Mouse (Mus musculus): ENCODE results near the gene Ccdc32.
"Not testable (repeated sequence)": the region's sequence is repeated elsewhere in the genome, so short reads cannot be mapped to it uniquely, and the experiment has no call there.

Ccdc32 gene

DNA sequence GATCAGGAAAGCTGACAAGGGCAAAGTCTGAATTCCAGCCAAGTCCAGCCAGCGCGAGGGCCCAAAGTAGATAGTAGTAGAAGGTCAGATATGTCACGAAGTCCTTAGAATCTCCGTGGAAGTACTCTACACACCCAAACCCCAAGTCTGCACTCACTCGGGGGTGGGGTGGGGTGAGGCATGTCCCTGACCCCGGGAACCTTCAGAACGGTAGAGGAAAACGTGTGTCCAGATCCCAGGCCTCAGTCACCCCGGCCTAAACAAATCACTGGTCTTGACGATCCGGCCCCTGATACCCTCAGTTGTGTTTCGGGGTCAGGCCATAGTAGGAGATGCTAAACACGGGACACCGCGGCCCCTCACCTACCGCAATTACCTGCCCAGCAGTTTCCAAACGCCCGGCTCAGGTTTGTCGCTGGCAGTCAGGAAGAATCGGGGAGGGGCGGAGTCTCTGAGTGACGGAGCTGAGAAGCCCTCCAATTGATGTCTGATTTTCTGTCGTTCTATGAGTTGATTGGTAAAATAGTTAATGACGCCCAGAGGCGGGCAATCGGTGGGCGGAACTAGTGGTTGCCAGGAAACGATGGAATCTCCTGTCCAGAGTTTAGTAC is at the start of gene Ccdc32:
Ccdc32 (minus strand) TSS at position 453 of the 611 bp plus-strand sequence.
- peak; percentile 80 for DNase-seq (ENCODE audit: low read depth, low spot score)

- no peak for DNase-seq (ENCODE audit: low read depth, low spot score)
Observed at GRCm38 (mm10) chr2:119072397-119072796, 43.2 kb upstream of the Ccdc32 start.

DNA sequence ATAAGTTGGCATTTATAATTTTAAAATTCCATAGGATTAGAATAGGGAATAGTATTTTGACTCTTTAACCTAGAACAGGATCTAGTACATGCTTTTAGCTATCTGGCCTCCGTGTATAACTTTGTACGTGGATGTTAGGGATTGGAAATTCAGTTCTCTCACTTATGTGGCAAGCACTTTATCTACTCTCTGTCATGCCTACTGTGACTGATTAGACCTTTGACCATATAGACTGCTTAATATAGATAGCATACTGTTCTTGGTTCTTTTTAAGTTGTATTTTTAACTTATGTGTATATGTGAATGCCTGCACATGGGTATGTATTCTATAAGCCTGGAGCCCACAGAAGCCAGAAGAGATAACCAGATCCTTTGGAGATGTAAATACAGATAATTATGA is 30.9 kb upstream of the Ccdc32 start:
- no peak for DNase-seq (ENCODE audit: low read depth, low spot score)

DNA sequence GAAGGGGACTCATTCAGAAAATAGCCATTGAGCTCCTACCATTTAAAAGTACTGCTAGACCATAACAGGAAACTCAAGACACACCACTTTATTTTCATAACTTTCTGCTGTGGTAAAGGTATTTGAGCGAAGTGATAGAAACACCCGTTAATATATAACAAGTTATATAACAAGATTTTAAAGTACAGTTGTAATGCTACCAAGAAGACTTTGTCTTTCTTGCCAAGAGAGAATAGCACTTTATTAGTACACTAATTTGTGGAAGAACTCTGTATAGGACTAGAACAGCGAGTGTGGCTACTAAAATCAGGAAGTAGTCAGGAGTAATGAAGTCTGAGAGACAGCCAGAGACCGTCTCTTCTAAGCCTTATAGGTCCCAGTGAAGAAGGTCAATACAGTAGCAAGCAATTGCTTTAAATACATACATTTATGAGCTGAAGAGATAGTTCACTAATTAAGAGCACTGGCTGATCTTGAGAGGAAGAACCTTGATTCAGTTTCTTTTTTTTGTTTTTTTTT is 21.0 kb upstream of the Ccdc32 start:
- no peak for DNase-seq (ENCODE audit: low read depth, low spot score)

GRCm38 (mm10) chr2:119047849-119048248 is 18.7 kb upstream of the Ccdc32 start:
- no peak for DNase-seq (ENCODE audit: low read depth, low spot score)

DNA sequence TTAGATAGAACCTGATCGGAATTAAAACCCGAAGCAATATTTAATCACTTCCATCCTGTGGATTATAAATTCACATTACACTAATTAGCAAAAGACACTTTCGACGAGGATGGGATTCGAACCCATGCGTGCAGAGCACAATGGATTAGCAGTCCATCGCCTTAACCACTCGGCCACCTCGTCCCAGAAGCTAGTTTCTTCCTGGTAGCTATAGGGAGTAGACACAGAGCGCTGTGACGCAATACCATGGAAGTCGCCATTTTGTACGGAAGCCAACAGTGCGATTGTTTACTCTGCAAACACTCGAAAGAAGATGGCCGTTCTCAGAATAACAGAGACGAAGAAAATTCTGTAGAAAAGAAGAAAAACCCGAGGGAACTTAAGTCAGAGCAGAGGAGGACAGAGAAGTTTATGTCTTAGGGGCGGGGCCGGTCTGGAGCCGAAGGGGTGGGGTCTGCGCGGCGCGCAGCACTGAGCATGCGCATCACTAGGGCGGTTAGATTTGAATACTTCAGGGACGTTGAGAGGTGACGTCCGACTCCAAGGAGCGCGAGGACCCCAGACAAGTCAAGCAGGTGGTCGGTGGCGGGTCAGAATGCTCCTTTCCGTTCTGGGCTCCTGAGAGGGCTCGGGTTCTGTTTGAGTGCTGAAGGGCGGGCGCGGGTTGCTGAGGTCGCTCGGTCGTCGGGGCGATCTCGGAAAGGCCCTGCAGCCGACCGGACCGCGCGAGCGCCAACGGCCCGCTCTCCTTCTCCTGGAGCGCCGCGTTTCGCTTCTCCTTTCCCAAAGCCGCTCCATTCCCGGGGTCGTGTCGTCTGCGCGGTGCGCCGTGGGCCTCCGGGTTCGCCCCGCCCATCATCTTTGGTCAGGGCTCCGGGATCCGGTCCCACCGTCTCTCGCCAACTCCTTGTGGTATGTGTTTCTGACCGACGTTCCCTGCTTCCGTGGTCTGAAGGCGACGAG is 17.7 kb upstream of the Ccdc32 start, which contains the start of gene Knl1:
Knl1 (plus strand) TSS at position 471 of the 963 bp plus-strand sequence.
- DNase-seq (ENCODE audit: low read depth, low spot score) = peak; percentile 77

DNA sequence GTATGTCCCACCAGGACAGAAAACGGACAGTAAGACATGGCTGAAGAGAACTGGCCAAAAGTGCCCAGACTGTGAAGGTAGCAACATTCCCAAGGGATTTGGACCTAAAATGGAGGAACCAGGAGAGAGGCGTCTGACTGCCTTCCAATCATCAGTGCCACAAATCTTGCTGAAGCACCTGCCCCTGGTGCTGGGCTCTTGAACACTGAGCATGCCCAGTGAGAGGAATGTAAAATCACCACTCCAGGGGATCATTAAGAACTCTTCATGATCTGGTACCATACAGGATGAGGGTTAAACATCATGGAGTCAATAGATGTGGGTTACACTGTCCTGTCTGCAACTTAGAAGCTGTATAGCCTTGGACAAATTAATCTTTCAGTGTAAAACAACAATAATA is 16.0 kb upstream of the Ccdc32 start:
- no peak for DNase-seq (ENCODE audit: low read depth, low spot score)

DNA sequence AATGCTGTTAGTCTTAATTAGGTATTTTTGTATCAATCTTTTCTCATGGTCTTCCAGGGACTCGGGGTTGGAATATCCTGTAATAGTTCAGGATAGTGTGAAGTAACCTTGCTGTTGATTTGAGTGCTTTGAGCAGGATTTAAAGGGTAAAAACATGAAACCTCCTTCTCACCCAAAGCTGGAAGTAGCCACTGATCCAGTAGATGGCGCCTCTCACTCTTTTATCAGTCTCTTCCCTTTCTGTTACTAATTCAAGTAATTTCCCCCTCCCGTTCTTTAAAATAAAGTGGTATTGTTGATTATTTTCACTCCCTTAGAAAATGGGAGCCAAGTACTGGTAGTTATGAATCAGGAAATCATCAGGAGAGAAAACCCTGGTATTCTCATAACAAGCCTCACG is 11.7 kb upstream of the Ccdc32 start:
- DNase-seq (ENCODE audit: low read depth, low spot score) = no peak

DNA sequence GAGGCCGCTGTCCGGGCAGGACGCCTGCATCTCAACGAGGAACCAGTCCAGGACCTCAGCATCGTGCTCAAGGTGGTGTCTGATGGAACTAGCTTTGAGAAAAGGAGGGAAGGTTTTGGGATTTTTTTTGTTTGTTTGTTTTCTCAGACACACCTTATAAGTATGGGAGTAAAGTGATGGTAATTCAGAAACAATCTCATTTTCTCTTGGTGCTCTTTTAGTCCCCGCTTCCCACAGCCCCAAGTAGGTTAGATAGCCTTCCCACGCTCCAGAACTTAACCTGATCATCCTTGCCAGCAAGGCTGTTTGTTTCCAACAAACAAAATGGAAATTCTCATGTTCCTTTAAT is 6.2 kb upstream of the Ccdc32 start:
- DNase-seq (ENCODE audit: low read depth, low spot score) = no peak

- peak; percentile 87 for DNase-seq (ENCODE audit: low read depth, low spot score)
Observed at GRCm38 (mm10) chr2:119034656-119035396, 5.6 kb upstream of the Ccdc32 start, which contains the start of gene Rpusd2. Gene Rpusd2, plus strand, starts transcription at chr2:119034790.

GRCm38 (mm10) chr2:119032191-119032590 is 3.0 kb upstream of the Ccdc32 start:
- no peak for DNase-seq (ENCODE audit: low read depth, low spot score)

GRCm38 (mm10) chr2:119026951-119027350 is 2.2 kb downstream of the Ccdc32 start:
- DNase-seq (ENCODE audit: low read depth, low spot score) = no peak

DNA sequence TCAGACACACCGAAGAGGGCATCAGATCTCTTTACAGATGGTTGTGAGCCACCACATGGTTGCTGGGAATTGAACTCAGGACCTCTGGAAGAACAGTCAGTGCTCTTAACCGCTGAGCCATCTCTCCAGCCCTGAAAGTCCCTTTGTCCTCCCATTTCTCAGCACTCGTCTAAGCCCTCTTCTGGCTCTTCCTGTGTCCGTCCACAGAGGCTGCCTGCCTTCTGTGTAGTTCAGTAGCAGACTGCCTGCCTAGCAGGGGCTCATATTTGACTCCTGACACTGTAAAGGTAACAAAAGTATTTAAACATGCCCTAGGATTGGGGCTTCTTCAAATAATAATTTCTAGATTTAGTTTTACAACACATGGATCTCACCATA is 4.0 kb downstream of the Ccdc32 start:
- DNase-seq (ENCODE audit: low read depth, low spot score) = no peak

GRCm38 (mm10) chr2:119024536-119025238 is 4.5 kb downstream of the Ccdc32 start:
- no peak for DNase-seq (ENCODE audit: low read depth, low spot score)

DNA sequence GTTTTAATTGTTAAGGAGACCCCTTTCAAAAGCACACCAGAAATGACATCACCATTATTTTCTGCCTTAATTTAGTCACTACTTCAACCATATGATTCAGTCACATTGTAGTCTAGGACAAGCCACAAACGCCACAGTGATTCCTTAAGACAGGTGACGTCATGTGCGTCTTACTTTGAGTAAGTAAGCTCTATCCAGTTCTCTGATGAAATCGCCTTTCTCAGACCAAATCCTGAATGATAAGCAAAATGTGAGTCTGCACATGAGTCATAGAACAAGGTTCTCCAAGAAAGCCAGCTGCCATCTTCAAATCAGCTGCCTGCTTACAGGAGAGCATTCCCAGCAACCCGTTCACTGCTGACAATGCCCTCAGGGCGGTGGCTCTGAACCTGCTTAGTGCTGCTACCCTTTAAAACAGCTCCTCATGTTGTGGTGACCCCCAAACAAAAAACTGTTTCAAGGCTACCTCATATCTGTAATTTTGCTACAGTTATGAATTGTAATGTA is 6.0 kb downstream of the Ccdc32 start:
- DNase-seq (ENCODE audit: low read depth, low spot score) = no peak

GRCm38 (mm10) chr2:119019538-119019937 is 9.7 kb downstream of the Ccdc32 start:
- DNase-seq (ENCODE audit: low read depth, low spot score) = no peak

GRCm38 (mm10) chr2:119019131-119019530 is 10.1 kb downstream of the Ccdc32 start:
- DNase-seq (ENCODE audit: low read depth, low spot score) = no peak

GRCm38 (mm10) chr2:119018391-119019122 is 10.6 kb downstream of the Ccdc32 start:
- no peak for DNase-seq (ENCODE audit: low read depth, low spot score)

GRCm38 (mm10) chr2:119017647-119018046 is 11.5 kb downstream of the Ccdc32 start:
- DNase-seq (ENCODE audit: low read depth, low spot score) = no peak

- DNase-seq (ENCODE audit: low read depth, low spot score) = not testable (repeated sequence)
Observed at GRCm38 (mm10) chr2:119016312-119016711, 12.9 kb downstream of the Ccdc32 start.
